Mouse (Mus musculus) hindbrain, postnatal 0 days (tissue): Measurements from ENCODE around the gene Prelid3b. TPM values are rescaled to one million over a fixed set of nuclear protein-coding genes. Genes with fewer than 3 reads are reported as not detected.

Source experiments
- ATAC-seq: fragments of 200-750 bp; cut with Nextera tagmentation; 2 replicates; pipeline ENCODE4 v1.8.0; 2017; ENCODE audit warnings: mild to moderate bottlenecking, moderate TSS enrichment, moderate library complexity
- DNase-seq: peaks from one replicate; pipeline ENCODE4 v3.0.0-alpha.2; 2015; ENCODE audit warnings: low spot score
- H3K27ac ChIP-seq: fragments of 300-500 bp; sonication (generic); 2 replicates; pipeline ENCODE4 v1.5.1; 2014; ENCODE audit warnings: mild to moderate bottlenecking
- H3K27me3 ChIP-seq: fragments of 300-500 bp; sonication (generic); 2 replicates; pipeline ENCODE4 v1.6.1; 2014; ENCODE audit warnings: low read length, mixed read lengths; ENCODE audit not compliant: insufficient read depth
- H3K36me3 ChIP-seq: fragments of 300-500 bp; sonication (generic); 2 replicates; pipeline ENCODE4 v1.6.1; 2014; ENCODE audit warnings: low read length, mixed read lengths; ENCODE audit not compliant: insufficient read depth
- H3K4me1 ChIP-seq: fragments of 300-500 bp; sonication (generic); 2 replicates; pipeline ENCODE4 v1.6.1; 2014; ENCODE audit warnings: antibody characterized with exemption, low read length, mixed read lengths; ENCODE audit not compliant: insufficient read depth
- H3K4me2 ChIP-seq: fragments of 300-500 bp; sonication (generic); 2 replicates; pipeline ENCODE4 v1.6.1; 2014; ENCODE audit warnings: low read depth, mild to moderate bottlenecking, low read length, moderate library complexity, mixed read lengths
- H3K4me3 ChIP-seq: fragments of 300-500 bp; sonication (generic); 2 replicates; pipeline ENCODE4 v1.5.1; 2014; ENCODE audit warnings: low read length
- H3K9ac ChIP-seq: fragments of 300-500 bp; sonication (generic); replicated peaks from 2 replicates; pipeline ENCODE4 v1.6.1; 2014; ENCODE audit warnings: mild to moderate bottlenecking, low read length, moderate library complexity, mixed read lengths
- H3K9me3 ChIP-seq: fragments of 300-500 bp; sonication (generic); 2 replicates; pipeline ENCODE4 v1.6.1; 2016; ENCODE audit warnings: low read length, mixed read lengths
- CTCF ChIP-seq: IDR thresholded peaks from 2 replicates; pipeline ENCODE4 v1.5.1; 2016; ENCODE audit warnings: antibody characterized with exemption, control low read depth, low read depth
- WGBS: fragments of 180-500 bp; shearing (Covaris S2); extraction: QIAGEN DNeasy Blood & Tissue Kit; methylation state at CpG from one replicate; pipeline ENCODE4 v1.1.7; 2014; 5-methylcytosine and 5-hydroxymethylcytosine counted together
- polyA plus RNA-seq: library from polyadenylated mRNA; unstranded; fragments of >200 nt; fragmentation: Nextera tagmentation; extraction: Ambion mirVana; gene quantifications from 2 replicates; pipeline ENCODE4 v1.2.1, GENCODE M21; 2015
- total RNA-seq: library from RNA; depleted of rRNA; stranded (reverse); fragments of >200 nt; gene quantifications from 2 replicates; pipeline ENCODE4 v1.2.3, GENCODE M21; 2014

Gene Prelid3b
- total and polyA plus RNA-seq, 2 experiments from 2014 or later, result 50.0 to 90.5 TPM

- no peak for TF ChIP-seq CTCF
- Histone ChIP-seq H3K4me3 (no peak overlapping the region), H3K27ac (no peak overlapping the region), H3K9ac (no peak overlapping the region), H3K9me3 (no peaks in the 10 kb centered on the region), H3K36me3 (no peaks in the 10 kb centered on the region), H3K4me1 (no peaks in the 10 kb centered on the region), H3K4me2 (no peak overlapping the region), H3K27me3 (no peaks in the 10 kb centered on the region)
- ATAC-seq, result no peak
- no peak for DNase-seq
- 88% methylated on average over 4 of the region's 4 CpGs for WGBS
These were observed 35.1 kb upstream of the Prelid3b start for GRCm38 (mm10) chr2:174507998-174508397.

- ATAC-seq (0 out of 2 replicates have a peak, but pooled peaks have one; percentile 43), DNase-seq (no peak)
- Histone ChIP-seq H3K4me1 (no peaks in the 10 kb centered on the region), H3K4me3 (no peak overlapping the region), H3K9ac (no peak overlapping the region), H3K9me3 (no peaks in the 10 kb centered on the region), H3K4me2 (no peak overlapping the region), H3K27me3 (no peaks in the 10 kb centered on the region), H3K36me3 (no peaks in the 10 kb centered on the region), H3K27ac (no peak overlapping the region)
- 71% methylated on average over 25 of the region's 25 CpGs for WGBS
- TF ChIP-seq CTCF, result no peak
These were observed 30.1 kb upstream of the Prelid3b start for GRCm38 (mm10) chr2:174502831-174503460.

- Histone ChIP-seq H3K27me3 (no peaks in the 10 kb centered on the region), H3K4me3 (no peak overlapping the region), H3K9me3 (no peaks in the 10 kb centered on the region), H3K4me1 (no peaks in the 10 kb centered on the region), H3K9ac (no peak overlapping the region), H3K4me2 (no peak overlapping the region), H3K27ac (no peak overlapping the region), H3K36me3 (no peaks in the 10 kb centered on the region)
- peak; percentile 12 for DNase-seq
- WGBS, result 44% methylated on average over 5 of the region's 5 CpGs
- ATAC-seq, result no peak
- no peak for TF ChIP-seq CTCF
These were observed 29.4 kb upstream of the Prelid3b start for GRCm38 (mm10) chr2:174502321-174502720.

DNA sequence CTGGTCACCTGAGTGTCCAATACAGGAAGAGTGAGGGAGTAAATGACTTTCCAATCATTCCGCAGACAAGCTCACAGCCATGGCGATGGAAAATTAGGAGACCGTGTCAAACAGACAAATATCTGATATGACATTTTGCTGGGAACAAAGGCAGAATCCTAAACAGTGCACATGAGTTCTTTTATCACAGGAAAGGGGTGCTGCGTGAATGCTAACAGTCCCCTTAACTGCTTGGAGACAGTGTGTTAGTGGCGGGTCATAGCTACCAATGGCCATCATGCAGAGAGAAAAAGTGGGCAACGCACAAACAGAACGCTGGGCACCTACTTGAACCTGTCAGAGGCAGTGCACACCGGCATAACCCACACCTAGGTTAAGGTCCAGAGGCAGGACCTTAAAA, 28.6 kb upstream of the Prelid3b start:
- Histone ChIP-seq H3K4me1 (no peaks in the 10 kb centered on the region), H3K36me3 (no peaks in the 10 kb centered on the region), H3K9ac (no peak overlapping the region), H3K4me2 (no peak overlapping the region), H3K27ac (no peak overlapping the region), H3K9me3 (no peaks in the 10 kb centered on the region), H3K27me3 (no peaks in the 10 kb centered on the region), H3K4me3 (no peak overlapping the region)
- WGBS, result 80% methylated on average over 8 of the region's 8 CpGs
- TF ChIP-seq CTCF, result no peak
- ATAC-seq, result no peak
- DNase-seq, result no peak

DNA sequence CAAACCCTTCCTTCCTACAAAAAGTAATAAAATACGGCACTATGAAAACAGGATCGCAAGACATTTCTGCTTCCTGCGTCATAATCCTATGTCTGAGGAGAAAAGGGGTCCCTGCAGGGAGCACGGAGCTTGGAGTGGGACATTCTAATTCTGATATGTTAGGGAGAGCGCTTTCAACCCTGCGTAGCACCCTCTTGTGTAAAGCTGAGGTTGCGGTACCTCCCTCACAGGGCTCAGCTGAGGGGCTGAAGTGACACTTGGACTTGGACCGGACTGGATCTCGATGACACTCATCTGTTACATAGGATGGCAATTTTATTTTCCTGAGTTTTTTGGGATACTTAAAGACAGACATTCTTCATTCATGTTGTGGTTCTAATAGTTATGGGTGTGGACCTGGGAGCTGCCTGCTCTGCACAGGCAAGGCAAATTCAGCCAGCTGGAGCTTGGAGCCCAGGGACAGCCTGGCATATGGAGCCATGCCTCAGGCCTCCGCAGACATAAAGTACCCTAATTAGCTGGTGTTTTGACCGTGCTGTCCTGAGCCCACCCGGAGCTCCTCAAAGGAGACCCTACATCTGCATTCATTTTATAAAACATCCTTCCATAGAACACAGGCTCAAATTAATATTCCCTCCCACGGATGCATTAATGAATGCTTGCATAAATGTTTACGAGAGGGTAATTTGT, 28.1 kb upstream of the Prelid3b start:
- no peak for DNase-seq
- no peak overlapping the region for H3K4me3 ChIP-seq
- no peak overlapping the region for H3K9ac ChIP-seq
- no peak for TF ChIP-seq CTCF
- WGBS, result 75% methylated on average over 14 of the region's 14 CpGs
- no peaks in the 10 kb centered on the region for H3K27me3 ChIP-seq
- no peak overlapping the region for H3K27ac ChIP-seq
- no peak overlapping the region for H3K4me2 ChIP-seq
- H3K9me3 ChIP-seq, result 0 out of 2 replicates have a peak, but pooled peaks cover 2% of the 10 kb centered on the region
- no peaks in the 10 kb centered on the region for H3K4me1 ChIP-seq
- 0 out of 2 replicates have a peak, but pooled peaks have one; percentile 18 for ATAC-seq
- H3K36me3 ChIP-seq, result no peaks in the 10 kb centered on the region

DNA sequence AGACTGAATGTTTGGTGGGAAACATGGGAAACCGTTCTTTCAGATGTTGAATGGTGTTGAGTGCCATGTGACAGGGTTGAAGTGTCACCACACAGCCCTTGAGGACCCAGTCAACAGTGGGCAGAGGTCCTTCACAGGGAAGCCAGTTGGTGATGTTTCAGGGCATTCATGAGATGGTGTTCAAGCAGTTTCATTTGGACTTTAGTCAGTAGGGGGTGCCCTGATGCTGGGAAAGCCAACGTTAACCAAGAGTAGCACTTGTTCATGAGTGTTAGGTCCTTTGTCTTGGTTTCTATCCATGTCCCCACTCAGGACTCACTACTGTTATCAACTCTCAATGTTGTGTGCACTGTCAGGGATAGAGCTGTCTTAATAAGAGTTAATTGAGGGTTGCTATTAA, 20.0 kb upstream of the Prelid3b start:
- no peak for TF ChIP-seq CTCF
- ATAC-seq (no peak), DNase-seq (no peak)
- Histone ChIP-seq H3K27ac (no peak overlapping the region), H3K36me3 (no peaks in the 10 kb centered on the region), H3K4me3 (no peak overlapping the region), H3K9ac (no peak overlapping the region), H3K9me3 (0 out of 2 replicates have a peak, but pooled peaks cover 3% of the 10 kb centered on the region), H3K4me2 (no peak overlapping the region), H3K27me3 (no peaks in the 10 kb centered on the region), H3K4me1 (no peaks in the 10 kb centered on the region)
- WGBS, result 61% methylated on average over 2 of the region's 2 CpGs

DNA sequence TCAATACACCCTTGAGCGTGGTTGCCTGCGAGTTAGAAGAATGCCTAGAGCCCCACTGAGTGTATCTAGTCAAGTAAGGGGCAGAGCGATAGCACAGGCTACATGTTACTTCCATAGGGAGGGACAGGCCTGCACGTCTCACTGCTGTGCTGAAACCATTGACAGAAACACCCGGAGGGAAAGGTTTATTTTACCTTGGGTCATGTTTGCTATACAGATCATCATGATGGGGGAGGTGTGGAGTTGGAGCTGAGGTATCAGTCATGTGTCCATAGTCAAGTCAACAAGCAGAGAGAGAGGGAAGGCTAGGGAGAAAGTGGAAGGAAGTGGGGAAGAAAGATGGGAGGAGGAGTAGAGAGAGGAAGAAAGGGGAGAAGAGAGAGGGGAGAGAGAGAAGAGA, 14.1 kb upstream of the Prelid3b start:
- WGBS, result 85% methylated on average over 5 of the region's 5 CpGs
- no peaks in the 10 kb centered on the region for H3K36me3 ChIP-seq
- H3K27me3 ChIP-seq, result no peaks in the 10 kb centered on the region
- no peak overlapping the region for H3K9ac ChIP-seq
- ATAC-seq, result no peak
- H3K4me3 ChIP-seq, result no peak overlapping the region
- no peaks in the 10 kb centered on the region for H3K9me3 ChIP-seq
- no peaks in the 10 kb centered on the region for H3K4me1 ChIP-seq
- no peak for DNase-seq
- TF ChIP-seq CTCF, result no peak
- no peak overlapping the region for H3K27ac ChIP-seq
- no peak overlapping the region for H3K4me2 ChIP-seq
